Mouse (Mus musculus) liver, adult (tissue): ENCODE data around the gene Pithd1.

Experiments
- GATA4 ChIP-seq: IDR thresholded peaks from 2 replicates; pipeline ENCODE4 v1.6.1; 2014; ENCODE audit warnings: mild to moderate bottlenecking, low read length; ENCODE audit not compliant: insufficient replicate concordance

Pithd1 gene

GRCm38 (mm10) chr4:135928376-135928775 lies 58.7 kb downstream of the Pithd1 start:
- no peak for TF ChIP-seq GATA4

GRCm38 (mm10) chr4:135926861-135927260 lies 60.2 kb downstream of the Pithd1 start:
- TF ChIP-seq GATA4, result no peak

GRCm38 (mm10) chr4:135926195-135926808 lies 60.8 kb downstream of the Pithd1 start:
- TF ChIP-seq GATA4, result no peak
